28 mouse cellular contexts compared by ENCODE assay signal in the genomic region with DNA sequence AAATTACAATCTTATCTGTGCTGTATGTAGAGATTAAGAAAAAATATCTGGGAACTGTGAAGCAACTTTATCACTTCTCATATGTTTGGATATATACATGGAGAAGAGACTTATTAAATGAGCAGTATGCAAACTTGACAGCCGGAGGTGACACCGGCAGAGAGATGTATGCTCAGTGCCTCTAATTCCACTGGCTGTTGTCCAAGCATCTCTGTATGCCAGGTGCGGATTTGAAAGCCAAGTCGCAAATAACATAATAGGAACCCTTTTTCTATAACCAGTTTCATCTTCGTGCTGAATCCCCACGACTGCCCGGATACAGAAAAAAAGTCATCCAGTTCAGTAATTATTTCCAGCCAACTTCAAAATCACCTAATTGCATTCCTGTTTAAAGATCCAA. TPM values are rescaled to one million over a fixed set of nuclear protein-coding genes. Genes with fewer than 3 reads are reported as not detected.
DNase-seq lines count a peak whose midpoint lies in the region; ATAC-seq and TF ChIP-seq lines count a peak whose summit lies in the region.
"Had no signal": no experiment of that assay in that cellular context is flagged by ENCODE, and none has a peak within 500 bp of the region (broad histone marks: within the 10 kb centered on the region; RNA-seq: fewer than 3 reads in every experiment).

No protein-coding gene starts in this region.

- no peak for TF ChIP-seq CTCF in hindbrain, postnatal 0 days (IDR thresholded peaks at IDR 0.05; ENCODE audit: low read depth)

- H3K4me2 ChIP-seq in hindbrain, postnatal 0 days (ENCODE audit: low read depth, low read length) = no peak overlapping the region
- no peak overlapping the region for H3K4me2 ChIP-seq in hindbrain, embryonic 16.5 days (ENCODE audit: low read length)
- H3K4me2 ChIP-seq: heart, embryonic 15.5 days; hindbrain, embryonic 14.5 days; intestine, embryonic 15.5 days; limb, embryonic 13.5 days; liver, embryonic 12.5 days; midbrain, embryonic 15.5 days; neural tube, embryonic 13.5 days had no signal

- H3K27ac ChIP-seq in hindbrain, postnatal 0 days = no peak overlapping the region
- no peak overlapping the region for H3K27ac ChIP-seq in hindbrain, embryonic 16.5 days (ENCODE audit: low read depth, low read length)
- H3K27ac ChIP-seq: gastrocnemius, adult 2 months; heart, embryonic 15.5 days; hindbrain, embryonic 14.5 days; intestine, embryonic 15.5 days; layer of hippocampus, adult 2 months; limb, embryonic 13.5 days; liver, embryonic 12.5 days; midbrain, embryonic 15.5 days; neural tube, embryonic 13.5 days had no signal

- peak; percentile 51 for DNase-seq in hindbrain, postnatal 0 days (ENCODE audit: low spot score)
- peak; percentile 59 for DNase-seq in brain, adult 2 months (ENCODE audit: low read depth, low spot score)
- peak; percentile 41 to 47 for DNase-seq in cerebellum, adult 18-20 months
- DNase-seq in cerebellum, postnatal 14 days = peak; percentile 61 to 69
- no peak for DNase-seq in gastrocnemius, adult 18-20 months (ENCODE audit: low spot score)
- DNase-seq in adrenal gland, postnatal 4 days (ENCODE audit: low spot score in 2 of 2) = no peak
- no peak for DNase-seq in c-Kit-positive CD71-positive TER-119-positive erythroid progenitor cells, embryonic 14.5 days (ENCODE audit: low spot score)
- DNase-seq: adrenal gland, adult 2 months; gastrocnemius, adult 2 months; heart, postnatal 36 days; kidney, adult 8-10 months; kidney, postnatal 14 days; layer of hippocampus, postnatal 36 days; lung, adult 18-20 months; lung, postnatal 14 days; thymus, postnatal 25 days had no signal

- no peak for ATAC-seq in hindbrain, postnatal 0 days
- ATAC-seq in hindbrain, embryonic 16.5 days = no peak
- ATAC-seq: intestine, embryonic 15.5 days; liver, embryonic 12.5 days; midbrain, embryonic 15.5 days had no signal

- no peaks in the 10 kb centered on the region for H3K27me3 ChIP-seq in hindbrain, postnatal 0 days (ENCODE audit: insufficient read depth, low read length)
- no peaks in the 10 kb centered on the region for H3K27me3 ChIP-seq in hindbrain, embryonic 16.5 days (replicated peaks; ENCODE audit: control insufficient read depth, insufficient read depth, low read length)
- H3K27me3 ChIP-seq: CH12.LX; heart, embryonic 15.5 days; intestine, embryonic 15.5 days; limb, embryonic 13.5 days; liver, embryonic 12.5 days; midbrain, embryonic 15.5 days; neural tube, embryonic 13.5 days had no signal

- no peak overlapping the region for H3K9ac ChIP-seq in hindbrain, postnatal 0 days (replicated peaks; ENCODE audit: low read length)
- no peak overlapping the region for H3K9ac ChIP-seq in hindbrain, embryonic 16.5 days (ENCODE audit: low read depth, low read length)
- H3K9ac ChIP-seq: heart, embryonic 15.5 days; hindbrain, embryonic 14.5 days; intestine, embryonic 15.5 days; limb, embryonic 13.5 days; liver, embryonic 12.5 days; midbrain, embryonic 15.5 days; neural tube, embryonic 13.5 days had no signal

- no peaks in the 10 kb centered on the region for H3K9me3 ChIP-seq in hindbrain, postnatal 0 days (ENCODE audit: low read length)
- no peaks in the 10 kb centered on the region for H3K9me3 ChIP-seq in hindbrain, embryonic 16.5 days (ENCODE audit: control insufficient read depth, low read length)
- H3K9me3 ChIP-seq: G1E; heart, embryonic 15.5 days; intestine, embryonic 15.5 days; limb, embryonic 13.5 days; liver, embryonic 12.5 days; midbrain, embryonic 15.5 days; neural tube, embryonic 13.5 days had no signal

- no peaks in the 10 kb centered on the region for H3K36me3 ChIP-seq in hindbrain, postnatal 0 days (ENCODE audit: insufficient read depth, low read length)
- H3K36me3 ChIP-seq in hindbrain, embryonic 16.5 days (ENCODE audit: control insufficient read depth, insufficient read depth, low read length) = no peaks in the 10 kb centered on the region
- H3K36me3 ChIP-seq: G1E; heart, embryonic 15.5 days; intestine, embryonic 15.5 days; limb, embryonic 13.5 days; liver, embryonic 12.5 days; midbrain, embryonic 15.5 days; neural tube, embryonic 13.5 days had no signal

- WGBS in hindbrain, postnatal 0 days = 49% methylated on average over 7 of the region's 7 CpGs
- whole genome bisulfite sequencing in hindbrain, embryonic 16.5 days = 63% methylated on average over 7 of the region's 7 CpGs

- H3K4me1 ChIP-seq in hindbrain, postnatal 0 days (ENCODE audit: insufficient read depth, low read length) = no peaks in the 10 kb centered on the region
- H3K4me1 ChIP-seq in hindbrain, embryonic 16.5 days (ENCODE audit: control insufficient read depth, insufficient read depth, low read depth, low read length) = no peaks in the 10 kb centered on the region
- H3K4me1 ChIP-seq: heart, embryonic 15.5 days; intestine, embryonic 15.5 days; liver, embryonic 12.5 days; midbrain, embryonic 15.5 days had no signal

- H3K4me3 ChIP-seq in hindbrain, postnatal 0 days (ENCODE audit: low read length) = no peak overlapping the region
- no peak overlapping the region for H3K4me3 ChIP-seq in hindbrain, embryonic 16.5 days (ENCODE audit: low read length)
- H3K4me3 ChIP-seq: gastrocnemius, adult 2 months; heart, embryonic 15.5 days; intestine, embryonic 15.5 days; layer of hippocampus, adult 2 months; limb, embryonic 13.5 days; liver, embryonic 12.5 days; midbrain, embryonic 15.5 days; myocyte; neural tube, embryonic 13.5 days had no signal

RNA-seq across cellular contexts. Expression of a gene that starts 34.4 kb away (rescaled TPM):
- total RNA-seq in hindbrain, postnatal 0 days (2014; rRNA removed) = 10.0 and 11.0 TPM in 2 replicates
- 46.2 and 51.9 TPM in 2 replicates for polyA plus RNA-seq in hindbrain, postnatal 0 days (2015; fragmentation: Nextera tagmentation; extraction: Ambion mirVana)
- 42.2 and 43.8 TPM in 2 replicates for polyA plus RNA-seq in hindbrain, embryonic 16.5 days (2015; fragmentation: Nextera tagmentation; extraction: Ambion mirVana)
- 1 to 10 TPM; 6.7 to 7.3 TPM for total RNA-seq in gastrocnemius, adult 18-20 months (2021)
- 10 to 100 TPM; 29.9 to 30.6 TPM for total RNA-seq in adrenal gland, postnatal 4 days (2021)

Comparison
In these comparisons a context has a peak if more than half of its experiments do, and no peak if none do; other contexts are left out.
1. DNase-seq: peak in hindbrain, postnatal 0 days (single experiment), brain, adult 2 months (single experiment), cerebellum, adult 18-20 months (2 of 2) and cerebellum, postnatal 14 days (2 of 2); none in gastrocnemius, adult 18-20 months (single experiment), adrenal gland, postnatal 4 days (0 of 2) and c-Kit-positive CD71-positive TER-119-positive erythroid progenitor cells, embryonic 14.5 days (single experiment).